Mouse (Mus musculus) T-cell, adult 2 months (primary cell): ENCODE results near the gene Rasd2.
A peak's percentile ranks its signal among the peaks of the same experiment; 100 is the strongest.

Experiments used
- DNase-seq: peaks from one replicate; pipeline ENCODE4 v3.0.0; 2022; ENCODE audit warnings: low spot score

Rasd2 gene

GRCm38 (mm10) chr8:75213686-75214085 lies at the start of gene Rasd2:
Gene Rasd2, plus strand, starts transcription at chr8:75213944.
- no peak for DNase-seq

DNA sequence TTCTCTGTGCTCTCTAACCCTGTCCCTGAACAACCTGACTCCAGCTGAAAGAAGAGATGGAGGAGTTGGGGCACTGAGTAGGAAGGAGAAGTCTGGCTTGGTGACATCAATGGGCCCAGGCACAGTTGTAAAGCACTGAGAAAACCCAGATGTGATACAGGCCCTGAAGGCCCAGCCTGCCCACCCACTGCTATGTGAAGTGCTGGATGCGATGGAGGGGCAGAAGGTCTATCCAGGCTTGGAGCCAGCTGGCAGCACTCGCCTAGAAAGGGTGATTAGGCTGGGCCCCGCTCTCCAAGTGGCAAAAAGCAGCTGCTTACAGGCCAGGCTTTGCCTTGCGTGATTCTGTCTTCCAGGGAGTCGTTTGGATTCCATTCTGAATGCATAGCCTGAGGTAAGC lies 44.4 kb upstream of the Rasd2 start:
- DNase-seq: no peak

DNA sequence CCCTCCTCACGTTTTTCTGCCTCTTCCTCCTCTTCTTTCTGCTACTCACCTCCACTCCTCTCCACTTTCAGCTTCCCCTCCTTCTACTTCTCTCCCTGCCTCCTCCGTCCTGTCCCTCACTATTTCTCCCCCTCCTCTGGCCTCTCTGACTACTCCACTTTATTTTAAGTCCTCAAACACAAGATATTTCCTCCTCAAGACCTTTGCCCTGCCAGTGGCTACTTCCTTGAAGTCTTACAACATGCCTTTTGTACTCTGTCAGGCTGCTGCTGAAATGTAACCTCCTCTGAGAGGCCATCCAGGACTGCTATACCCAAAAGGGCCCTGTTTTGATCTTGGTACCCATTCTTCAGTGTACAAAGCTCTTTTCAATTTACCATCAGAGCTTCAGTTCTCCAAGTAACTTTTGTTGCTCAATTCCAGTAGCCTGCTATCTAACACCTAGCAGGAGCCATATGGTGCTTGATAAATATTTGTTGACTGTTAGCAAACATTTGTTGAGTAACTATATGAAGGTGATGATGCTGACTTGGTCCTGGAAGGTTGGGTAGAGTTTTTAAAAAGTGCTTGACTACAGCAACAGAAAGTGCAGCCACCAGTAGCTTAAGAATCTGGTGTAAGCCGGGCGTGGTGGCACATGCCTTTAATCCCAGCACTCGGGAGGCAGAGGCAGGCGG lies 41.6 kb upstream of the Rasd2 start:
- no peak for DNase-seq

DNA sequence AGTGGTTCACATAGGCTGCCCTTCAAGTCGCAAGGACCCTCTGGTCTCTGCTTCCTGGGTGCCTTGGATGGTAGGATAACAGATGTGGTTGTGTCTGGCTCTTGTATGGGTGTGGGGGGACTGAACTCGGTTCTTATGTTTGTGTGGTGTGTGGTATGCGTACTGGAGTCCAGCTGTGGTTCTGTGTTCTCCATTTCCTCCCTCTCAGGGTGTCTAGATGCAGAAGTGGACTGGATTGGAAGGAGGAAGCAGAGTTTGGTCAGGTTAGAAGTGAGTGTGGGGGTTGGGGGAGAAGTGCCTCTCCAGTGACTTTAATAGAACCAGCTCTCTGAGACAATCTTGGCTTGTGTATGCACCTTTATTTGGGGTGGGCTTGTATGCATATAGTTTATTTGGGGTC lies 20.7 kb upstream of the Rasd2 start:
- no peak for DNase-seq

DNA sequence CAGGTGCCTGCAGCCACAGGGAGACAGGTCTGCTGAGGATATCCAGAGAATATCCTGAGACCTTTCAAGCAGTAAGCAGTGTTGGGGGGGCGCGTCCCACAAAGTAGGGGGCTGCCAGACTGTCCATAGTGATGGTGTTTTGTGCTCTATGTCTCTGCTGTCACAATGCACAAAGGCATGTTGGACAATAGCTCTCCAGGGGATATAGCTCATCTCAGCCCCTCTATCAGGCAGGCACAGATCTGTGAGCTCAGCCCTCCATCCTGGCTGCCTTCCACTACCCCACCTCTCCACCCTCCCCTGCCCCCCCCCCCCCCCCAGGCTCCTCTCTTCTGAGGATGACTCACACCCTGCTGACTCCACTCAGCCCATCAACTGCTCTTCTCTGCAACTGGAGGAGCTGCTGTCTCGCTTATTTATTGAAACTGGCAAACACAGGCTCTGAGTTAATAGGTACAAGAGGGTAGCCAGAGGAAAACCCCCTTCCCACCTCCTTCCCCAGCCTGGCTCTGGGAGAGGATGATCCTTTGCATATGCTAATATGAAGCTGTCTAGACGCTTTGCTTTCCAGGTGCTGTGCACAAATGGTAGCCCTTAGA lies 19.2 kb upstream of the Rasd2 start:
- DNase-seq: no peak

DNA sequence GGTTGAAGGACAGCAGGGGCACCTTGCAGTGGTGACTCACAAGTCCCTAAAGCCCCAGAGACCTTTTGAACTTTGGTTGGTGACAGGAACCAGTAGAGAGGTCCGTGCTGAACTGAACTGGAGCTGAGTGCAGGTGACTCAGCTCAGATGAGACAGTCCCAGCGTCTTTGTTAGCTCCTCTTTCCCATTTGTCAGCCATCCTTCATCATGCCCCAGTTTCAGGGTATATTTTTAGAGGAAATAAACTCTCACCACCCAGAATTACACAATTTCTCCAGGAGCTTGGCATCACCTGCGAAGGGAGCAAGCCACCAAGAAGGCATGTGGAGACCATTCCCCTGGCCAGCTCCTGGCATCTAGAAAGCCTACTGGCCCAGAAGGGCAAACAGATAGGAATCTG lies 16.6 kb upstream of the Rasd2 start:
- DNase-seq: no peak

GRCm38 (mm10) chr8:75197862-75198261 lies 15.9 kb upstream of the Rasd2 start:
- DNase-seq: no peak

DNA sequence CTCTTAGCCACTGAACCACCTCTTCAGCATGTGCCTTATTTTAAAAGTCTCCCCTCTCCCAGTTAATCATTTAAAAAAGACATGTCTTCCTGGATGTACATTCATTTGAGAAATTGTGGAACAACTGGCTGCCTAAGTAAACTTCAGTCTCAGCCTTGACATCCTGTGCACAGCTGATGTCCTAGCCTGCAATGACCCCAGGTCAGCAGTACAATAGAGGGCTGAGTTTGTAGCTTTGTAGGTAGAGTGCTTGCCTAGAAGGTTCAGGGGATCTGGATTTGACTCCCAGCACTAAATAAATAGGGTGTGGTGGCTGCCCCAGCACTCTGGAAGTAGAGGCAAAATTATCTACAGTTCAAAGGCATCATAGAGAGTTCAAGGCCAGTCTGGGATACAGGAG lies 15.4 kb upstream of the Rasd2 start:
- DNase-seq: no peak

- no peak for DNase-seq
Observed at GRCm38 (mm10) chr8:75198988-75199765, 14.6 kb upstream of the Rasd2 start.

DNA sequence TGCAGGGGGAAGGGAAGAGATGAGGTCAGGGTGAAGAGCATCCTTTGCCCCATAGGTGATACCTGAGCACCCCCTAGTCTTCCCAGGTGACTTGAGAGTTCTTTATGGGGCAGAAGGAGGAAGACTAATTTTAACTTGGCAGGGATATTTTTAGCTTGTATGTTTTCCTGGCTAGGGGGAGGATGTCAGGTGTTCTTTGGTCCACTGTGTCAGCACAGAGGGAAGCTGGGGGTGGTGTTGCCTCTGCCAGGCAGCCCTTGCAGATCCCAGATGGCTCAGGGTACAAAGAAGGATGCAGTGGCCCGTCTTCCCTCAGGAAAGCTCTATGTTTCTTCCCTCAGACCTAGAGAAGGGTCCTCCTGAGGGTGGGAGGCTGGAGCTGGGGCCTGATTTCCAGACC lies 13.8 kb upstream of the Rasd2 start:
- no peak for DNase-seq

DNA sequence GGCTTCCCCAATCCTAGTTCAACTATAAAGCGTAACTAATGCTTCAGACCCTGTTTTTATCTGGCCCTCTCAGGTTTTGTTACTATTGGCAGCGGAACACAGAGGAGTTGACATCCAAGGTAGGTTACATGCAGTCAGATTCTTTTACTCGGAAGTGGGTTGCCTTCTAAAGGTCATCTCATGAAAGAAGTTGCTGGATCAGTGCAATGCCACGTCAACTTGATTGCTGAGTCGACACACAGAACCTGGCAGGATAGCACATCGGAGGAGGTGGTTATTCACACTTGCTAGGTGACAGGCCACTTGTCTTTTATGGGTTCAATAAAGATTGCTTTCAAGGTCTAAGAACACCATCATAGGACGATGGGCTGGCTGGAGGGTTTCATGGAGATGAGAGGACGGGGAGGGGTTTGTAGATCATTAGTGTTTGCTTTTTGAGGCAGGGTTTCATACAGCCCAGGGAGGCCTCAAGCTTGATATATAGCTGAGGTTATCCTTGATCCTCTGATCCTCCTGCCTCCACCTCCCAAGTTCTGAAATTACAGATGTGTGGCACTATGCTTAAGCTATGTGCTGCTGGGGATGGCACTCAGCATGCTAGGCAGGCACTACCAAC lies 11.6 kb upstream of the Rasd2 start:
- no peak for DNase-seq

- DNase-seq: no peak
Observed at GRCm38 (mm10) chr8:75202913-75203312, 10.8 kb upstream of the Rasd2 start.

GRCm38 (mm10) chr8:75203420-75203819 lies 10.3 kb upstream of the Rasd2 start:
- DNase-seq: no peak

- DNase-seq: no peak
Observed at GRCm38 (mm10) chr8:75204190-75204868, 9.4 kb upstream of the Rasd2 start.

GRCm38 (mm10) chr8:75211461-75211860 lies 2.3 kb upstream of the Rasd2 start:
- no peak for DNase-seq

DNA sequence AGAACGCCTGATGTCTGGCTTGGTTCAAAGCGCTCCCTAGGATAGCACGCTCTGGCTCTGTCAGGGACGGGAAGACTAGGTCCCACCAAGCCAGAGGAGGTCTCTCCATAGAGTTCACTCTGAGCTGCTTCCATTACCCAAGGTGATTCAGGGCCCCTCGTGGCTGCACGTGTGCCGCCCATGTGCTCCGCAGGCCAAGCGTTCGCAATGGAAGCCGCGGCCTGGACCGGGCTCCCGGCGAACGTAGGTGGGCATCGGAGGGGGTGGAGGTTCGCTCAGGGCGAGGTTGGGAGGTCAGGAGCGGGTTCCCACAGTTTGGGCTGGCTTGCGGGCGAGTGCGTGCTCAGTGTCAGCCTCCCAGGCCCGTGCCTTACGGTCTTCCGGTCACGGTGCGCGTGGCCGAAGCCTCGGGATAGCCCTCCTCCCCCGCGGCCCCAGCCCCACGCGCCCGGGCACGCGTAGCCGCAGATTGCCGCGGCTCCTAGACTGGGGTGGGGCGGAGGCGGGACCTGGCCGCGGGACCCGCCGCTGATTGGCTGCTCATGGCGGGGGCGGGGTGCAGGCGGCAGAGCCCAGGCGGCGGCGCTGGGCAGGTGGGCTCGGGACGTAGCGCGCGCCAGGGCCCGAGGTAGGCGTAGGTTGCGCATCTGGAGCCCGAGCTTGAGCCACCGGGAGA lies 975 bp upstream of the Rasd2 start:
- DNase-seq: peak; percentile 10

DNA sequence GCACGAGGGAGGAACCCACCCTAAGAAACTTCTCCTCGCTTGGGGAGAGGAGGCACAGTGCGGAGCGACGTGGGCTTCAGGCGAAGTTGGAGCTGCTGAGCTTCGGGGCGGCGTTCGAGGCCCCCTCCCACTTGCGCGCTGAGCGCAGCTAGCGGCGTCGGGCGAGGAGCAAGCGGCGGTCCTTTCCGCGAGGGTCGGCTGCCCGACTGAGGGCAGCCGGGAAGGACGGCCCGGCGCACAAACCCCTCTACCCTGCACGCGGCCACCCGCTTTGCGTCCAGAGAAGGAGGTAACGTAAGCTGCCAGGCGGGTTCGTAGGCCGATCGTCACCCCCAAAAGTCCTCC lies 465 bp upstream of the Rasd2 start:
- DNase-seq: no peak

DNA sequence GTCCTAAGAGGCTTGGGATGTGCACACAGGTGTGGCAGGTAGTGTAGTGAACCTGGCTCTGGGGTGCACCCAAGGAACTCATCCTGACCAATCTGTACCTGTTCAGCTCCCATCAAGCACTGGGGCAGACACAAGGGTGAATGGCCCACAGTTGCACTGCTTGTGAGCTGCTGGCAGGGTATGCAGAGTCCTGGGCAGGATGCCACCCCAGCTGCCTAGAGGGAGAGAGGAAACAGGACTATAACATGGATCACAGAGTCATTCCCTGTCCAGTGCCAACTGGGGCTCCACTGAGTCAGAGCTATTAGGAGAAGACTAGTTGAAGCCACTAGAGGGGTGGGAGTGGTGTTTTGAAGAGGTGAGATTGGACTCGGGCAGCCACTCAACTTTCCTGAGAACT lies 1.3 kb downstream of the Rasd2 start:
- DNase-seq: no peak

DNA sequence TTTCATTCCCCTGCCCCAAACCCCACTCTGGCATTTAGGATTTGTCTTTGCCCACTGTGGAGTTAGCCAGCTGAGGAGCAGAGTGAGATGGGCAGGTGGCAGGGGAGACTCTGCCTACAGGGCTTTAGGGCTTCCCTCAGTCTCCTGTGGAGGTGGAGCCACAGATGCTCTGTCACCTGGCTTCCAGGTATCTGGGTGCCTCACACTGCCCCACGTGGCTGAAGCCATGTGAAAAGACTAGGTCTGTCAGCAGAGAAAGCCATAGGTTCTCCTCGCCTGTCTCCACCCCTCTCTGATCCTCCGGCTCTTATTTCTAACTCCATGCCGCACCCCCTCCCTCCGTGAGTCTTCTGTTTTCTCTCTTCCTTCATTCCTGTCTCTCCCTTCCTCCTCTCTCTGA lies 2.2 kb downstream of the Rasd2 start:
- DNase-seq: no peak

DNA sequence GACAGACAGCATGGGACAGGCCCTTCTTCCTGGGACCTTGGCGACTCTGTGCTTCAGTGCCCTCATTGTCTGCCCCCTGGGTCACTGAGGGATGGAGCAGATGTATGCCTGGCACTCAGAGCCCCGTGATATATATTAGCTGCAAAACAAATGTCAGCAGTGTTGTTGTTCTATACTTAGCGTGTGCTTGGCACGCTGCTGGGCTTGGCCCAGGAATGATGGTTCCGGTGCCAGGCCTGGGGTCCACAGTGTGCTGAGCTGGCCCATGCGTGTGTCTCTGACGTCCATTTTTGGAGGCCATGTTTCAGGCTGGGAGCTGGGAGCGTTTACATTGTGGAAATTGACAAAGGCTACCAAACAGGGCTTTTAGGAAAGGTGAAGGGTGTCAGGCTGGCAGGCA lies 3.1 kb downstream of the Rasd2 start:
- no peak for DNase-seq

DNA sequence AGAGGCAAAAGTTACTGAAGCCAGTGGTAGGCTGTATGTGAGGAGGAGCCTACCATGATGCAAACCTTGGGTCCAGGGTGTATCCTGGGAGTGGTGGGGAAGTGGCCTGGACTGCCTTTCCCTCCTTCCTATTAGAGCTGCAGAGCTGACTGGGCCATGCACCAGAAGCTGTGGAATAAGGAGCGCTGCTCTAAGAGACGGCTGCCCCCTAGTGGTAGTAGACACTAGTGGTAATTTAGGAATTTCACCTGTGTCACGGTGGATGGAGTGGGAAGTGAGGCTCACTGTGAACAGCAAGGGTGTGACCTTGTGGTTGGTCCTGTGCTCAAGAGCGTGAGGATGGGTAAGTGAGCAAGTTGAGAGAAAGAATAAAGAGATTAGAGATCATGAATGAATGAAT lies 4.2 kb downstream of the Rasd2 start:
- DNase-seq: no peak
